Mouse (Mus musculus): ENCODE data around the gene Lhb. TPM values are rescaled to one million over a fixed set of nuclear protein-coding genes. Genes with fewer than 3 reads are reported as not detected.
"Not testable (repeated sequence)": the region's sequence is repeated elsewhere in the genome, so short reads cannot be mapped to it uniquely, and the experiment has no call there.

Lhb gene
- polyA plus RNA-seq, 1 experiment, result not detected

DNA sequence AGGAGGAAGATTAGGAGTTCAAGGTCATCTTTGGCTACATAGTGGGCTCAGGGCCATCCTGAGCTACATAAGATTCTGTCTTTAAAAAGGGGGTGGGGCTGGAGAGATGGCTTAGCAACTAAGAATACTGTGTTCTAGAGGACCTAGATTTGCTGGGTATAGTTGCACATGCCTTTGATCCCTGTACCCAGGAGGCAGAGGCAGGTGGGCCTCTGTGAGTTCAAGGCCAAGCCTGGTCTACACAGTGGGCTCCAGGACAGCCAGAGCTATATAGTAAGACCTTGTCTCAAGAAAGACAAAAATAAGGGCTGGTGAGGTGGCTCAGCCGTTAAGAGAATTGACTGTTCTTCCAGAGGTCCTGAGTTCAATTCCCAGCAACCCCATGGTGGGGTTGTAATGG lies 29.4 kb downstream of the Lhb start:
- DNase-seq (ENCODE audit: extremely low spot score in 1 of 2, low spot score in 1 of 2), result no peak

DNA sequence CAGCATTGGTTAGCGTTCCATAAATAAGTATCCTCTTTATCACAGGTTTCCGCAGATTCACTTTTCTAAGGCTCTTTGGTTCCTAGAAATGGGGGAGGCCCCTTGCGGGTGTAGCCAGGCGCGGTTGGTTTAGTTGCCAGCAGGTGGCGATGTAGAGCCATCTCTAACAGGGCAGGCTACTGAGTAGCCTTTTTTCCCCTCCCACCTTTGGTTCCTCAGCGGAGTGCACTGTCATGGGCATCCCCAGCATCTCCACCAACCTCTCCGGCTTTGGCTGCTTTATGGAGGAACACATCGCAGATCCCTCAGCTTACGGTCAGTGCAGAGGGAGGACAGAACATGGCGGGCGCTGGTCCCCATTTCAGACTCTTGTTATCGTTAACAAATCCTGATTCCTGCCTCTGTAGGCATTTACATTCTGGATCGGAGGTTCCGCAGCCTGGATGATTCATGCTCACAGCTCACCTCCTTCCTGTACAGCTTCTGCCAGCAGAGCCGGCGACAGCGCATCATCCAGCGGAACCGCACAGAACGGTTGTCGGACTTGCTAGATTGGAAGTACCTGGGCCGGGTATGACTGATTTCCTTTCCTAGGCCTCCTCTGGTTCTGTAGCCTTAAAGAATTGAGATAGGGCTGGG lies 30.8 kb downstream of the Lhb start:
- DNase-seq (ENCODE audit: extremely low spot score in 1 of 2, low spot score in 1 of 2), result peak; percentile 81 to 96

DNA sequence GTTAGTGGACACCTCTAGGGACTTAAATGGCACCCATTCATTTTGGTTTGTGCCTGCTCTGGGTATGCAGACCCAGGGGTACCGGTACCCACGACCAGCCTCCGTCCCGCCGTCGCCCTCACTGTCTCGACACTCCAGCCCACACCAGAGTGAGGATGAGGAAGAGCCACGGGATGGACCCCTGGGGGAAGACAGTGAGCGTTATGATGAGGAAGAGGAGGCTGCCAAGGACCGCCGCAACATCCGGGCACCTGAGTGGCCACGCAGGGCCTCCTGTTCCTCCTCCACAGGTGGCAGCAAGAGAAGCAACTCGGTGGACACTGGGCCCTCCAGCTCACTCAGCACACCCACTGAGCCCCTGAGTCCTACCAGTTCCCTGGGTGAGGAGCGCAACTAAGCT lies 34.4 kb downstream of the Lhb start:
- DNase-seq (ENCODE audit: extremely low spot score in 1 of 2, low spot score in 1 of 2), result no peak

DNA sequence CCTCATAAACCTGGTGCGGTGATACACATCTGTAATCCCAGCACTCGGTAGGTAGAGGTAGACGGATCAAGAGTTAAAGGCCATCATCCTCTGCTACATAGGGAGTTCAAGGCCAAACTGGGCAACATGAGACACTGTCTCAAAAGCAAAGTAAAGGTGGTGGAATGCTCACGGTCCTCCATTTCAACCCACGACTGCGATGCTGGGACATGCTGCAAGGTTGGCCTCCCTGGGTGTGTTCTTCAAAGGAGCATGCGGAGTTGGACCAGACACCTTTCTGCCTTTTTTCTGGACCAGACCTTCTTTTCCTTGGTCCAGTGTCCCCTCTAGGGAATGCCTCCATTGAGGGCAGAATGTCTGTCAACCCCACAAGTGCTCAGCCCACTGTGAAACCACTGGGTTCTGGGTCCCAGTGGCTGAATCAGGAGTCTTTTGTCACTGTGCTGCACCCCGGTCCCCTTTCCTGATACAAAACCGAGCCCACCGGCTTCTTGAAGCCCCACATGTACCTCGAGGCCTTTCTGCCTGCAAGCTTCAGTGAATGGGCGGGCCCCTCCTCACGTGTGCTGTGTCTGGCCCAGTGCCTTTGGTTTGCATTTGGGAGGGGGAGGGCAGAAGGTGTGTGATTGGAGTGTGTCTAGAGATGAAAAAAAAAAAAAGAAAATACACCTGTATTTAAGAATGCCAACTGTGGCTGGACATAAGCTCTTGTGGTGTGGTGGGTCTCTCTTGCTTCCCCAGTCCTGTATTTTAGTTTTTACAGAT lies 35.5 kb downstream of the Lhb start:
- DNase-seq (ENCODE audit: extremely low spot score in 1 of 2, low spot score in 1 of 2), result no peak

DNA sequence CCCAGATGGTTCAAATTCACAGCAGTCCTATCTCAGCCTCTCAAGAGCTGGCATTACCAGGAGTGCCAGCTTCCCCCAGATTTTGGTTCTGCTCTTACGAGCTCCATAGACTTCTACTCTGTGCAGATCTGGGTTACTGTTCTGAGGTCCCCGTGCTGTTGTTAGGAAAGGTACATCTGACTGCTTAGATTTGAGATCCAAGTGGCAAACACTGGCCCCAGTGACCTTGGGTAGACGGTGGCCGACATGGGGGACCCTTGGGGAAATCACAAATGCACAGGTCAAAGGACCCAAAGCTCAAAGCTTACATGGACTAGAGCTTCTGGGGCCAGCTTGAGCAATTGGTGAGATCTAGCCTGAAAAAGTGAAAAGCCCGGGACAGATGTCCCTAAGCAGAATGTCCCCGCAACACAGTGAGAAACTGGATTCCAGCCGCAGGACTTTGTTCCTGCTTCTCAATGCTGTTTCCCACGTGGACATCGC lies 36.1 kb downstream of the Lhb start:
- no peak for DNase-seq (ENCODE audit: extremely low spot score in 1 of 2, low spot score in 1 of 2)

DNA sequence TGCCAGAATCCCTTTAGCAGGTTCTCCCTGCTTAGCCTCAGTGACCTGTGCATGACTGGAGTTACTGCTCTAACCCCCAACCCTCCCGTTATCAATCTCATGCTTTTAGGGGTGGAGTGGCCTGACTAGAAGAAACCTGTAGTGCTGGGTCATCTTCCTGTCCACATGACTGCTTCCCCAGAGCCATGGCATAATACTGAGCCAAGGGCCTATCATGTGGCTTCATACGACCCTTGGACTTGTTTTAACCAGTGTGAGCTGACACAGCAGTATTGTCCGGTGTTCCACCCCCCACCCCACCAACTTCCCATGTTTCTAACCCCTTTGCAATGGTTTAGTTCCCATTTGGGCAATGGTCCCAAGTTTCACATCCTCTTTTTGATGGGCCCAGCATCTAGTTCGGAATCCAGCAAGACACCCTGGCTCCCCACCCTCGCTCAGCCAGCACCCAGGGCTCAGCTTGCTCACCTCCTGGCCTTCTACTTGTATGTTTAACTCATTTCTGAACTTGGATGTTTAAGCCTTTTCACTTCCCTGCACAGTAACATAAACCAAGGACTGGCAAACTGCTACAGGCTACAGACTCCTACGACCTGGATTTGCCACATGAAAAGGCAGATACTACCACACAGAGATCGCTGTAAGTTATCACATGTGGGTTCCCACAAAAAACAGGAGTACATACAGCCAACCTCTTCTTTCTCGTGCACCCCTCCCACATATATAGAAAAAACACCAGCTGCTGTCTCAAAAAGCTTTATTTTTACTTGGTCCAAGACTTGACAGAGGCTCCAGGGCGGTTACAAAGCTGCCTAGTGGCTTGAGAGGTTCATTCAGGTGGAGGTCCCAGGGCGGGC lies 36.8 kb downstream of the Lhb start:
- no peak for DNase-seq (ENCODE audit: extremely low spot score in 1 of 2, low spot score in 1 of 2)

DNA sequence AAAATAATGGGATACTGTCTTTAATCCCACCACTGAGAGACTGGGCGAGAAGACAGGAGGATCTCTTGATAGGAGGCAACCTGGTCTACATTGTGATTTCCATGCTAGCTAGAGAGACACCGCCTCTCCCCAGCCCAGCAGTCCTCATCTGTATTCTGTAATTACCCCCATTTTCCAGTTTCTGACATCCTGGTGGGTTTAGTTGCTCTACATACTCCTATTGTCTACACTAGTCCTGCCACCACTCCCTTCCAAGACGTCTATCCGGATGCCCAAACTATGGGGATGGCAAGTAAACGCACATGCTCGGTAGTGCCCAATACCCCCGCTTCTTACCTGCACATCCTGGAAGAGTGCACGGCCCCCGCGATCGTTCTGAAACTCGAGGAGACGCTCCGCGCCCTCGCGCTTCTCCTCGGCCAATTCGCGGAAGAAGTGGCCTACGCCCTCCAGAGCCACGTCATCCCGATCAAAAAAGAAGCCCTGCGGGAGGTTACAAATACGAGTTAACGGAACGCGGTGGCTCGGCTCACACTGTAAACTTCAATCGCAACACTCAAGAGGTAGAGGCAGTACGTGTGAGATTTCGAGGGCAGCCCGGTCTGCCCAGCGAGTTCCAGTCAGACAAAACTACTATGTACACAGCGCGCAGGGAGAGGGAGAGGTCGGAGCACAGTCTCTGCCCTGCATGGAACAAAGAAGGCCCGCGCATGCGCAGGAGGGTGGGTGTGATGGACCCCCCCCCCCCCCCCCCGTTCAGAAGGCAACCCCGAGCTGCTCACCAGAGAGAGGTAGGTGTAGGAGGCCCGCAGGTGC lies 38.3 kb downstream of the Lhb start:
- peak in 1 of 2 experiments; percentile 76 for DNase-seq (ENCODE audit: extremely low spot score in 1 of 2, low spot score in 1 of 2)

DNA sequence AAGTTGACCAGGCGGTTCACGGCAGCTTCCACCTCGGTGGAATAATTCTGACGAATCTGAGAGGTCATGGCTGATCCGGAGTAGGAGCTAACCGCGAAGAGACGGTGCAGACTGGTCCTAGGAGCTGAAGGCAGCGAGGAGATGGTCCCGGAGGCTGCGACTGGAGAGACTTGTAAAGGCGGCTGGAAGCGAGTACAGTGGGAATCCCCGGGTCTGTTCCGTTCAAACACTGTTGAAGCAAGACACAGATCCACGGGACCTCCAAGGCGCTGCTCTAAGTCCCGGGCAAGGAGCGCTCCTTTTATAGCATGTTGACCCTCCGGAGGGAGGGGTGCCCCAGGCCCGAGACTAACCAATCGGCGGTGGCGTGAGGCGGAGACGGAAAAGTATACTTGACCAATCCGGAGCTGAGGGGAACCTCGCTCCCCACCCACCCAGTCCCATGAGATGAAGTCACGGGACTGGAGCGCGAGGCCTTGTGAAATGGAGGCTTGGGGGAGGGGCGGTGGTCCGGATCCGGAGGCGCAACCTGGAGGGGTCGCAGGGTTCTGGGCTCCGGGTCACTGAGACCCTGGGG lies 39.0 kb downstream of the Lhb start, which contains the start of gene Ftl1:
Gene Ftl1 (minus strand): TSS at position 321 of the 577 bp plus-strand sequence.
- DNase-seq (ENCODE audit: extremely low spot score in 1 of 2, low spot score in 1 of 2), result peak; percentile 97 to 98

DNA sequence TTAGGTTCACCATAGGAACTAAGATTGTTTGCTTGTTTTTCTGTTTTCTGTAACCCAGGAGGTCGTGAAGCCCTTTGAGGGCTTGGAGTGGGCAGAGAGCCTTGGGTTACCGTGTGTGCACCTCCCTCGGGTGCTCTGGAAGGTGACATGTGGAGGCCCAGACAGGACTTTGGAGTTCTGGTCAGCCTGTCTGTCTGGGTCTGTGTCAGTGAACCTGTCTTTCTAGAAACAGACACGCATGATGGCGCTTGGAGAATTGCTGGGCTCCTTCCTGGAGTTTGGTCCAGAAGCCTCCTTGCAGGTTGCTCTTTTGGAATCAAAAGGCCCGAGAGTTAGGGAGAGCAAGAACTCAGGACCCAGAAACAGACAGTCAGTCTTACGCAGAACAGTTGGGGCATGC lies 39.8 kb downstream of the Lhb start:
- DNase-seq (ENCODE audit: extremely low spot score in 1 of 2, low spot score in 1 of 2), result no peak

DNA sequence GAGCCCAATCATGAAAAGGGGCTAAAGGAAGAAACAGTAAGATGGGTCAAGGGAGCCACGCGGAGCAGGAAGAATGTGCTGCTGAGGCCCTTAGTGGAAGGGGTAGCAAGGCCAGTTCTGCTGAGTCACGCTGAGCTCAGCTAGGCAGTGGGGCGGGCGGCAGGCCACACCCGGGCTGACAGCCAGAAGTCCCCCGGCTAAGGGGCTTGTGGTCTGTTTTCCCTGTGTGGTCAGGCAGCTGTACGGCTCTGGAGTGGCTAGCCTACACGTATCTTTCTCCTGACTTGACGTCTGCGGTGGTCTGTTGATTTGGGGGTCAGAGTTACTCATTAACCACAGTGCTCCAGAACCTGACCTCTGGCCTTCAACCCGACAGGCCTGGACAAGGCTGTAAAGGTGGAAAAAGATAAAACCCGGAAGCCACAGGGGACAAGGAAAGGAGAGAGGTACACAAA lies 40.3 kb downstream of the Lhb start:
- no peak for DNase-seq (ENCODE audit: extremely low spot score in 1 of 2, low spot score in 1 of 2)

DNA sequence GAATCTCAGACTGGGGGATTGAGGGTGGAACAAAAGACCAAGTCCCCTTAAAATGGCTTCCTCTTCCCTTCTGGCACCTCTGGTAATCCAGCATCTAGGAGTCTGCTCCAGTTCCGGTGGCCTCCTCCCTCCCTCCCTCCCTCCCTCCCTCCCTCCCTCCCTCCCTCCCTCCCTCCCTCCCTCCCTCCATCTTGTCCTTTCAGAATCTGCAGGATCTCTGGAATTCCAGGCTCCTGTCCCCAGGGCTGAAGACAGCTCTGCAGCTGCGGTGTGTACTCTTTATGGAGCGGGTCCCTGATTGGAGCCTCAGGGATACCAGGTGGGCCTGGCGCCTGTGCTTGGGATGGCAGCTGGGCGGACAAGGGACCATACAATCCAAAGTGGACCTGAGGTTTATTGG lies 40.7 kb downstream of the Lhb start:
- no peak for DNase-seq (ENCODE audit: extremely low spot score in 1 of 2, low spot score in 1 of 2)

DNA sequence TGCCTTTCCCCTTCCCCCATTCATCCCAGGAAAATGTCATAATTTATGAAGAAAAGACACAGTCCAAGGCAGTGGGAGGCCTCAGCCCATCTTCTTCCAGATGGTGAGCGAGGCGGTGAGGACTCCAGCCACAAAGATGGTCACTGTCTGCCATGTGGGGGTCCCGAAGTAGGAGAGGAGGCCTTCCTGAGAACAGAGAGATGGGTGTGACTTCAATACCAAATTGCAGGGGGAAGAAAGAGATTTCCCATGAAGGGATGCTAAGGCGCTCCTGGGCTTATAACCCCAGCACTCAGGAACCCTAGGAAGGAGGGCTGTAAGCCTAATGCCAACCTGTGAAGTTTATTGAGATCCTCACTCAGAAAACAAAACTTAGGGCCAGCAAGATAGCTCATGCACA lies 41.2 kb downstream of the Lhb start:
- no peak for DNase-seq (ENCODE audit: extremely low spot score in 1 of 2, low spot score in 1 of 2)

DNA sequence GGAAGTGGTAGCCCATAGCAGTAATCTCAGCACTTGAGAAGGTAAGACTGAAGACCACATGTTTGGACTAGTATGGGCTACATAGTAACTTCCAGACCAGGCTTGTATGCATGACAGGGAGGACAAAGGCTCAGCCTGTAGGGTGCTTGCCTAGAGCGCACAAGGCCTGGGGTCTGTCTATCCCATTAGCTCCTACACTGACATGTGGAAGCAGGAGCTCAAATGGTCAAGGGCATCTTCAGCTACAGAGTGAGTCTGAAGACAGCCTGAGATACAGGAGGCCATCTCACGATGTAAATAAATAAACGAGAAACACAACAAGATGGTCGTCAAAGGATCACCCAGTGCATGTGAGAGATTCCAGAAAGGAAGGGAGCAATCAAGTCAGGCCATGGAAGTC lies 41.7 kb downstream of the Lhb start:
- DNase-seq (ENCODE audit: extremely low spot score in 1 of 2, low spot score in 1 of 2), result no peak

DNA sequence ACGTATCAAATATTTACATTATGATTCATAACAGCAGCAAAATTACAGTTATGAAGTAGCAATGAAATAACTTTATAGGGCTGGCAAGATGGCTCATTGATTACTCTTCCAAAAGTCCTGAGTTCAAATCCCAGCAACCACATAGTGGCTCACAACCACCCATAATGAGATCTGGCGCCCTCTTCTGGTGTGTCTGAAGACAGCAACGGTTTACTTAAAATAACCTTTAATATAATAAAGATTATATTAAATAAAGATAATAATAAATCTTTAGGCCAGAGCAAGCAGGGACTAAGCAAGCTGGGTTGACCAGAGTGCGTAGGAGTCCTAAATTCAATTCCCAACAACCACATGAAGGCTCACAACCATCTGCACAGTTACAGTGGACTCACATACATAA lies 42.2 kb downstream of the Lhb start:
- not testable (repeated sequence) for DNase-seq (ENCODE audit: extremely low spot score in 1 of 2, low spot score in 1 of 2)

DNA sequence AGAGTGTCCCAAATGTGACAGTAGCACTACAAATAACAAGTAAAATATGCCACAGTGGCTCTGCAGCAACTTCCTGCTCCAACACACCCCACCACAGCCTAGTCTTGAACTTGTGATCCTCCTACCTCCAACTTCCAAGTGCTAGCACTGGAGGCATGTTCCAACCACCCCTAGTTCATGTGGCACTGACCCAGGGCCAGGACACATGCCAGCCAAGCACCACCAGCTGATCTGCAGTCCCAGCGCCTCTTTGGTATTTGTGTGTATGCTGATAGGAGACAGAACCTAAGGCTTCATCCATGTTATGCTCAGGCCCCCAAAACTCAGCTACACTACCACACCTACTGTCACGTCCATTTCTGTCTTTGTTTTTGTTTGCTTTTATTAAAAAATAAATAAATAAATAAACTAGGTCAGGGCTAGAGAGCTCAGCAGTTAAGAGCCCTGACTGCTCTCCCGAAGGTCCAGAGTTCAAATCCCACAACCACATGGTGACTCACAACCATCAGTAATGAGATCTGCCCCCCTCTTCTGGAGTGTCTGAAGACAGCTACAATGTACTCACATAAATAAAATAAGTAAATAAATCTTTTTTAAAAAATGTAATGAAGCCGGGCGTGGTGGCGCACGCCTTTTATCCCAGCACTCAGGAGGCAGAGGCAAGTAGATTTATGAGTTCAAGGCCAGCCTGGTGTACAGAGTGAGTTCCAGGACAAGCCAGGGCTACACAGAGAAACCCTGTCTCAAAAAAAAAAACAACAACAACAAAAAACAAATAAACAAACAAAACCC lies 43.6 kb downstream of the Lhb start:
- DNase-seq (ENCODE audit: extremely low spot score in 1 of 2, low spot score in 1 of 2), result no peak

DNA sequence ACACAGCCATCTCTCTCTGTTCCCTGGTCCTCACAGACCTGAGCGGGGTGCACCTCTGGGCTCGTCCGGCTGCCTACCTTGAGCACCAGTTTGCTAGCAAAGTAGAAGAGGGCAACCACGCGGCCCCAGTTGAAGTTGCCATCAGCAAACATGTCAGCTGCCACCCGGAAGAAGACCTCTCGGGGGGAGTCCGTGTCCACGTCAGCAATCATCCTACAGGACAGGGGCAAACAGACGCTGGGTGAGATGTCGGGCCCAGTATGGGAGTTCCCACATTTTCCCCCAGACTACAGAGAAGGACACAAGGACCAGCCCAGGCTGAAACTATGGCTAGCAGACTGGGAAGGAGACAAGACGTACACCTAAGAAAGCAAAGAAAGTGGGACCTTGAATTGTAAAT lies 44.5 kb downstream of the Lhb start:
- DNase-seq (ENCODE audit: extremely low spot score in 1 of 2, low spot score in 1 of 2), result no peak

DNA sequence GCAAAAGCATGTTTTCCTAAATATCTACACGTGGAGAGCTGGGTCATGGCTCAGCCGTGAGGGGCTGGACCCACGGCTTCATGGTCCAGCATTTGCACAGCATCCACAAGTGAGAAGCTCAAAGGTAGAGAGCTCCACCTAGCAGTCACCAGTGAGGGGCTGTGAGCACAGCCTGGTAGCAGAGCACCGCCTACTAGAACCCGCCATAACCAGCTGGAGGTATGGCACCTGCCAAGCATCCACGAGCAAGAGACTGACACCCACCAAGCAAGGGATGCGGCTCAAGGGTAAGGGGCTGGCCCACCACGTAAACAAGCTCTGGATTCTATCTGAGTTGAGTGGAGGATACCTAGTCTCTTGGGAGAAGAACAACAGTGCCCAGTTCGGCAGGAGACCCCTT lies 44.9 kb downstream of the Lhb start:
- DNase-seq (ENCODE audit: extremely low spot score in 1 of 2, low spot score in 1 of 2), result no peak

DNA sequence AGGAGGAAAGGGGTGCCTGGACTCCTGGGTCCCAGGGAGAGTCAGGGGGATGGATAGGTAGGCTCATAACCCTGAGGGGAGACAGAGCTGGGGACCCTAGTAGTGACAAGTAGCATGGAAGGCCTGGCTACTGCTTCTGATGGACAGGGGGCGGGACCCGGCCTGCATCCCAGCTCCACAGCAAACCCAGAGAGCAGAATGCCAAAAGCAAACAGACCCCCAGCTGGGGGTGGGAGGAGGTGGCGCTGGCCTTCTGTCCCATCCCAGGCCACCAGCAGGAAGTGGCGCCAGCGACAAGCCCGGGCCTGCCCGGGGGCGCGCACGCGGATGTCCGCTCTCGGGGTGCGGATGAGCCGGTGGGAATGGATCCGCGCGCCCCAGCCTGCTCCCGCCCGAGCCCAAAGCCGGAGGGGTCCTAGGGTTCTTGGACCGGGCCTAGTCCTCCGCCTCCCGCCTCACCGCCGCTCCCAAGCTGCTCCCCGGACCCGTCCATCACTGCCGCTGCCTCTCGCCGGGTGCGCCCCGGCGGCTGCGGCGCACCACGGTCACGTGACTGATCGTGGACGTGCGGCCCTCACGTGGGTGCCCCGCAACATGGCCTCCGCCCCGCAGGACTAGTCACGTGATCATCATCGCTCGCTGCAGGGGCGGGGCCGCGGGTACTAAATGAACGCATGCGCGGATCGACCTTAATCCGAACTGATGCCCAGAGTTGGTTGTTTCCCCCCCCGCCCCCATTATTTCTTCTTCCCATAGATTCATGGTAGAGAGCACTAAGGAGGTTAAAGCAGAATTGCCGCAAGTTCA lies 45.9 kb downstream of the Lhb start, which contains the start of gene Bax:
Gene Bax (minus strand): TSS at position 616 of the 807 bp plus-strand sequence.
- DNase-seq (ENCODE audit: extremely low spot score in 1 of 2, low spot score in 1 of 2), result peak; percentile 92 to 98

All from frontal cortex, adult 2 months (tissue).